Mouse (Mus musculus) brain, embryonic 14.5 days (tissue): ENCODE data around the gene 2010111I01Rik.

ENCODE experiments used
- CTCF ChIP-seq: fragments of 200-500 bp; IDR thresholded peaks from 2 replicates; pipeline ENCODE4 v1.5.1; 2012; ENCODE audit warnings: inconsistent platforms, mild to moderate bottlenecking, moderate library complexity, borderline replicate concordance; ENCODE audit not compliant: insufficient read depth, insufficient read length; ENCODE audit errors: extremely low read depth
- POLR2A ChIP-seq: fragments of 200-500 bp; IDR thresholded peaks from 2 replicates; pipeline ENCODE4 v1.6.1; 2012; ENCODE audit warnings: mild to moderate bottlenecking, inconsistent platforms, borderline replicate concordance; ENCODE audit not compliant: poor library complexity, insufficient read depth, insufficient read length, severe bottlenecking; ENCODE audit errors: extremely low read depth

GRCm38 (mm10) chr13:63205750-63206149 is 241.1 kb downstream of the 2010111I01Rik start:
- TF ChIP-seq CTCF (no peak), POLR2A (no peak)
